Mouse (Mus musculus): ENCODE results near the gene Mecom.
"Not testable (repeated sequence)": the region's sequence is repeated elsewhere in the genome, so short reads cannot be mapped to it uniquely, and the experiment has no call there.

- TF ChIP-seq CTCF (IDR thresholded peaks at IDR 0.05; ENCODE audit: control insufficient read depth, insufficient read depth, insufficient replicate concordance, low read depth, low read length); POLR2A (IDR thresholded peaks at IDR 0.05; ENCODE audit: control insufficient read depth, low read depth, low read length): not testable (repeated sequence)
Measured at GRCm38 (mm10) chr3:30421948-30422347, 125.9 kb downstream of the Mecom start.
